Comparison of ENCODE assay signal across 8 mouse cellular contexts in the genomic region with DNA sequence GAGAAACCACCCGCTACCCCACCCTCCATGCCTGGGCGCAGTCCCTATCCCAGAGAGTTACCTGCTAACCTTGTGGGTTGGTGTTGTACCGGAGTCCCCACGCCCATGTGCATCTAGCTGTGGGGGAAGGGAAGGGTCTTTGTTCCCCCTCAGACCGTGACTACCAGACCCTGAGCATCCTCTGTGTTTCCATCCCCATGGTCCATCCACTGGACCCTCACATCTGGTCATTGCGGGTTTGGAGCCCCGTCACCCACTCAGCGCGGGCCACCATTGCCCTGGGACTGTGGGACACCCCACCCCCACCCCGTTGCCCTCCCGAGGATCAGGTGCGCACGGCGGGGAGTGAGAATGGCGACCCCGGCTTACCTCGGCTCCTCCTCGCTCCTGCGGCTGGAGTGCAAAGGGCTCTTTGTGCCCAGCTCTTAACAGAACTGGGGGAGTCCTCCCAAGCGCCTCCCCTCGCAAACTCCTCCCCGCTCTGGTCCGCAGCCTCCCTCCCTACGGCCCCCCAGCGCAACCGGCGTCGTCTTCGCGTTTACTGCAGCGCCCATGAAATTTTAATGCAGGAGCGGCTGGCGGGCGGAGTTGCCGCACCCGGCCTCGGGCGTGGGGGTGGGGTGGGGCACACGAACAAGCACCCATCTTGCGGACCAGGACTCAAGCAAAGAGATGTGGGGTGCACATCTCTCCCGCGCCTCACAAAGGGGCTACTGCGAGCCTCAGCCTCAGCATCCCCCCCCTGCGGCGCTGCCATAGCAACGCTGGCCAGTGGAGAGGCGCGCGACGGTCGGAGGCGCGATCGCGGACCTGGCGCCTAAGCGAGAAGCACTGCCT. TPM values are rescaled to one million over a fixed set of nuclear protein-coding genes. Genes with fewer than 3 reads are reported as not detected.
DNase-seq lines count a peak whose midpoint lies in the region; ATAC-seq and TF ChIP-seq lines count a peak whose summit lies in the region.

No protein-coding gene starts in this region.

- TF ChIP-seq CTCF in cerebellum, adult 2 months (IDR thresholded peaks at IDR 0.05; ENCODE audit: borderline replicate concordance, insufficient read depth, low read depth, low read length), result no peak

- H3K9me3 ChIP-seq in megakaryocyte, embryonic 14.5 days, result peaks cover 18% of the 10 kb centered on the region; the same call in 1 of the 2 replicates

- 0 out of 2 replicates have a peak, but pooled peaks cover 2% of the 10 kb centered on the region for H3K27me3 ChIP-seq in cerebellum, adult 2 months (ENCODE audit: control insufficient read depth, insufficient read depth, low read length)
- peaks cover 92% of the 10 kb centered on the region for H3K27me3 ChIP-seq in megakaryocyte, embryonic 14.5 days (replicated peaks)

- H3K4me1 ChIP-seq in cerebellum, adult 2 months (ENCODE audit: control insufficient read depth, insufficient read depth, low read length), result 0 out of 2 replicates have a peak, but pooled peaks cover 4% of the 10 kb centered on the region
- H3K4me1 ChIP-seq in megakaryocyte, embryonic 14.5 days, result peaks cover 26% of the 10 kb centered on the region

- peak overlapping the region; percentile 52 for H3K4me3 ChIP-seq in cerebellum, adult 2 months (replicated peaks; ENCODE audit: insufficient read depth, low read depth, low read length)
- peak overlapping the region; percentile 72 for H3K4me3 ChIP-seq in megakaryocyte, embryonic 14.5 days (replicated peaks)

- 2% methylated on average over 57 of the region's 57 CpGs for WGBS in cerebellum, adult 2 months

- no peaks in the 10 kb centered on the region for H3K36me3 ChIP-seq in megakaryocyte, embryonic 14.5 days (replicated peaks; ENCODE audit: low read length)

- ATAC-seq in megakaryocyte, adult 5-6 weeks (ENCODE audit: poor library complexity, severe bottlenecking), result no peak

- DNase-seq in cerebellum, adult 2 months, result peak; percentile 39 to 46
- no peak for DNase-seq in cerebellum, adult 9-11 months
- peak; percentile 53 to 62 for DNase-seq in layer of hippocampus, postnatal 25 days (ENCODE audit: extremely low spot score in 1 of 2, low spot score in 1 of 2)
- peak; percentile 76 for DNase-seq in neural tube, embryonic 10.5 days (ENCODE audit: extremely low spot score, low spot score)
- no peak for DNase-seq in adrenal gland, adult 8-10 months
- no peak for DNase-seq in urinary bladder, postnatal 10 days (ENCODE audit: low spot score)

- TF ChIP-seq POLR2A in cerebellum, adult 2 months (IDR thresholded peaks at IDR 0.05; ENCODE audit: borderline replicate concordance, insufficient read depth, low read length), result no peak

- H3K27ac ChIP-seq in cerebellum, adult 2 months (ENCODE audit: insufficient read depth, low read length), result no peak overlapping the region

RNA-seq across cellular contexts. Expression of gene Cryba4, which starts 23.9 kb away (rescaled TPM):
- 0.51 and 0.52 TPM in 2 replicates for polyA plus RNA-seq in cerebellum, adult 2 months (2012; rRNA removed)
- polyA plus RNA-seq in megakaryocyte, embryonic 14.5 days (2012; ENCODE audit: insufficient read depth, low replicate concordance), result 9.4 and 17.2 TPM in 2 replicates
- total RNA-seq in megakaryocyte, adult 5-6 weeks (2015), result 5.2 and 8.4 TPM in 2 replicates
- 3.3 and 3.7 TPM in 2 replicates for total RNA-seq in megakaryocyte, adult 5-6 weeks (2017)
- total RNA-seq in layer of hippocampus, postnatal 25 days (2021), result 1 to 10 TPM; 1.1 to 1.2 TPM
- total RNA-seq in adrenal gland, adult 8-10 months (2022), result 100 to 1,000 TPM in 1 of 4 experiments, 10 to 100 TPM in 3; 42.1 to 126 (median 66.3) TPM

RNA-seq across cellular contexts. Expression of gene Crybb1, which starts 27.2 kb away (rescaled TPM):
- 1.3 and 1.9 TPM in 2 replicates for polyA plus RNA-seq in cerebellum, adult 2 months (2012; rRNA removed)
- polyA plus RNA-seq in megakaryocyte, embryonic 14.5 days (2012; ENCODE audit: insufficient read depth, low replicate concordance), result 0.25 and 3.6 TPM in 2 replicates
- total RNA-seq in megakaryocyte, adult 5-6 weeks (2015), result 2.4 and 4.2 TPM in 2 replicates
- 1.2 and 2.3 TPM in 2 replicates for total RNA-seq in megakaryocyte, adult 5-6 weeks (2017)
- 1 to 10 TPM; 7.4 to 7.9 TPM for total RNA-seq in layer of hippocampus, postnatal 25 days (2021)
- 1 to 10 TPM in 3 of 4 experiments, under 1 TPM in 1; 0.74 to 7.0 (median 2.6) TPM for total RNA-seq in adrenal gland, adult 8-10 months (2022)

RNA-seq across cellular contexts. Expression of gene Tpst2, which starts 48.0 kb away (rescaled TPM):
- polyA plus RNA-seq in cerebellum, adult 2 months (2012; rRNA removed), result 30.3 and 35.2 TPM in 2 replicates
- polyA plus RNA-seq in megakaryocyte, embryonic 14.5 days (2012; ENCODE audit: insufficient read depth, low replicate concordance), result 299 and 479 TPM in 2 replicates
- total RNA-seq in megakaryocyte, adult 5-6 weeks (2015), result 52.1 and 57.5 TPM in 2 replicates
- 69.2 and 77.0 TPM in 2 replicates for total RNA-seq in megakaryocyte, adult 5-6 weeks (2017)
- 10 to 100 TPM; 45.9 to 46.2 TPM for total RNA-seq in layer of hippocampus, postnatal 25 days (2021)
- 100 to 1,000 TPM; 143 to 211 (median 173) TPM for total RNA-seq in adrenal gland, adult 8-10 months (2022)

Comparison
In these comparisons a context has a peak if more than half of its experiments do, and no peak if none do; other contexts are left out.
1. DNase-seq: peak in cerebellum, adult 2 months (2 of 2), layer of hippocampus, postnatal 25 days (2 of 2) and neural tube, embryonic 10.5 days (single experiment); none in cerebellum, adult 9-11 months (single experiment), adrenal gland, adult 8-10 months (single experiment) and urinary bladder, postnatal 10 days (single experiment).
2. RNA of gene Cryba4, which starts 23.9 kb away (total RNA-seq): 42.1 to 126 TPM in adrenal gland, adult 8-10 months; 3.3 to 8.4 TPM in megakaryocyte, adult 5-6 weeks and 1.1 to 1.2 TPM in layer of hippocampus, postnatal 25 days; every median in the first group is over 4 times any median in the second.